Mouse (Mus musculus) T-helper 1 cell (primary cell): ENCODE measurements around the gene Slc9a3r2.
"Not testable (repeated sequence)": the region's sequence is repeated elsewhere in the genome, so short reads cannot be mapped to it uniquely, and the experiment has no call there.

Experiments used
- in situ Hi-C: fragments of 300-600 bp; cut with MboI, MseI; formaldehyde crosslinking; loops from one replicate; pipeline ENCODE4 v1.15.1; 2025; ENCODE audit warnings: high pct_unique_total_duplicates

Gene Slc9a3r2

GRCm38 (mm10) chr17:24650070-24650616 is at the start of gene Slc9a3r2:
Gene Slc9a3r2 (minus strand): TSS chr17:24650327.
- in situ Hi-C loops = loop anchor here (5.0 kb wide), 1 partner anchor 73 kb away; no protein-coding TSS in a partner anchor

GRCm38 (mm10) chr17:24699473-24699872 is 49.3 kb upstream of the Slc9a3r2 start:
- in situ Hi-C loops = no loop called here

- in situ Hi-C loops = no loop called here
These were observed 48.6 kb upstream of the Slc9a3r2 start for GRCm38 (mm10) chr17:24698715-24699114.

GRCm38 (mm10) chr17:24697985-24698384 is 47.9 kb upstream of the Slc9a3r2 start:
- in situ Hi-C loops = no loop called here

GRCm38 (mm10) chr17:24696011-24696697 is 46.0 kb upstream of the Slc9a3r2 start, which contains the start of the genes Gfer and Noxo1:
Gene Gfer (minus strand): TSS chr17:24696156.
Gene Noxo1 (plus strand): TSS chr17:24696234.
- in situ Hi-C loops = no loop called here

GRCm38 (mm10) chr17:24695326-24696010 is 45.3 kb upstream of the Slc9a3r2 start:
- in situ Hi-C loops = no loop called here

- in situ Hi-C loops = no loop called here
These were observed 42.3 kb upstream of the Slc9a3r2 start for GRCm38 (mm10) chr17:24692385-24692784.

- in situ Hi-C loops = no loop called here
These were observed 39.3 kb upstream of the Slc9a3r2 start, which contains the start of gene Syngr3 for GRCm38 (mm10) chr17:24689251-24690081. Gene Syngr3 (minus strand): TSS chr17:24689955.

GRCm38 (mm10) chr17:24687599-24687998 is 37.5 kb upstream of the Slc9a3r2 start:
- in situ Hi-C loops = no loop called here

GRCm38 (mm10) chr17:24687146-24687595 is 37.0 kb upstream of the Slc9a3r2 start:
- in situ Hi-C loops = no loop called here

- in situ Hi-C loops = no loop called here
These were observed 36.4 kb upstream of the Slc9a3r2 start for GRCm38 (mm10) chr17:24686514-24686913.

- in situ Hi-C loops = no loop called here
These were observed 27.5 kb upstream of the Slc9a3r2 start for GRCm38 (mm10) chr17:24677500-24678080.

- in situ Hi-C loops = no loop called here
These were observed 26.8 kb upstream of the Slc9a3r2 start for GRCm38 (mm10) chr17:24676877-24677276.

- in situ Hi-C loops = no loop called here
These were observed 26.1 kb upstream of the Slc9a3r2 start for GRCm38 (mm10) chr17:24676187-24676586.

GRCm38 (mm10) chr17:24674277-24674676 is 24.1 kb upstream of the Slc9a3r2 start:
- in situ Hi-C loops = no loop called here

- in situ Hi-C loops = no loop called here
These were observed 22.0 kb upstream of the Slc9a3r2 start for GRCm38 (mm10) chr17:24672141-24672540.

GRCm38 (mm10) chr17:24671346-24671745 is 21.2 kb upstream of the Slc9a3r2 start:
- in situ Hi-C loops = no loop called here

- in situ Hi-C loops = no loop called here
These were observed 20.2 kb upstream of the Slc9a3r2 start for GRCm38 (mm10) chr17:24670246-24670844.

- in situ Hi-C loops = no loop called here
These were observed 19.6 kb upstream of the Slc9a3r2 start, which contains the start of gene Zfp598 for GRCm38 (mm10) chr17:24669545-24670245. Gene Zfp598 (plus strand): TSS chr17:24669687.

- in situ Hi-C loops = not testable (repeated sequence)
These were observed 19.1 kb upstream of the Slc9a3r2 start for GRCm38 (mm10) chr17:24669214-24669544.
